Mouse (Mus musculus) hindbrain, embryonic 12.5 days (tissue): ENCODE data around the gene Ppp1r21. TPM values are rescaled to one million over a fixed set of nuclear protein-coding genes. Genes with fewer than 3 reads are reported as not detected.
A peak's percentile ranks its signal among the peaks of the same experiment; 100 is the strongest.

Source experiments
- ATAC-seq: fragments of 200-750 bp; cut with Nextera tagmentation; 2 replicates; pipeline ENCODE4 v1.8.0; 2017; ENCODE audit warnings: moderate TSS enrichment; ENCODE audit not compliant: low FRiP score
- H3K27ac ChIP-seq: fragments of 300-500 bp; sonication (generic); 2 replicates; pipeline ENCODE4 v1.5.1; 2016; ENCODE audit warnings: mild to moderate bottlenecking
- H3K27me3 ChIP-seq: fragments of 300-500 bp; sonication (generic); 2 replicates; pipeline ENCODE4 v1.6.1; 2016; ENCODE audit warnings: mild to moderate bottlenecking
- H3K36me3 ChIP-seq: fragments of 300-500 bp; sonication (generic); 2 replicates; pipeline ENCODE4 v1.6.1; 2016; ENCODE audit warnings: mild to moderate bottlenecking
- H3K4me1 ChIP-seq: fragments of 300-500 bp; sonication (generic); 2 replicates; pipeline ENCODE4 v1.6.1; 2016
- H3K4me2 ChIP-seq: fragments of 300-500 bp; sonication (generic); replicated peaks from 2 replicates; pipeline ENCODE4 v1.6.1; 2016; ENCODE audit warnings: mild to moderate bottlenecking
- H3K4me3 ChIP-seq: fragments of 300-500 bp; sonication (generic); 2 replicates; pipeline ENCODE4 v1.5.1; 2016; ENCODE audit warnings: mild to moderate bottlenecking
- H3K9ac ChIP-seq: fragments of 300-500 bp; sonication (generic); 2 replicates; pipeline ENCODE4 v1.6.1; 2016; ENCODE audit warnings: mild to moderate bottlenecking, moderate library complexity
- H3K9me3 ChIP-seq: fragments of 300-500 bp; sonication (generic); replicated peaks from 2 replicates; pipeline ENCODE4 v1.6.1; 2016; ENCODE audit warnings: mild to moderate bottlenecking
- WGBS: fragments of 180-500 bp; shearing (Covaris S2); methylation state at CpG from one replicate; pipeline ENCODE4 v1.1.7; 2016; 5-methylcytosine and 5-hydroxymethylcytosine counted together
- polyA plus RNA-seq: library from polyadenylated mRNA; unstranded; fragments of >200 nt; fragmentation: Nextera tagmentation; extraction: Ambion mirVana; gene quantifications from 2 replicates; pipeline ENCODE4 v1.2.1, GENCODE M21; 2016

Ppp1r21 gene
- 25.9 and 28.2 TPM in 2 replicates for polyA plus RNA-seq

DNA sequence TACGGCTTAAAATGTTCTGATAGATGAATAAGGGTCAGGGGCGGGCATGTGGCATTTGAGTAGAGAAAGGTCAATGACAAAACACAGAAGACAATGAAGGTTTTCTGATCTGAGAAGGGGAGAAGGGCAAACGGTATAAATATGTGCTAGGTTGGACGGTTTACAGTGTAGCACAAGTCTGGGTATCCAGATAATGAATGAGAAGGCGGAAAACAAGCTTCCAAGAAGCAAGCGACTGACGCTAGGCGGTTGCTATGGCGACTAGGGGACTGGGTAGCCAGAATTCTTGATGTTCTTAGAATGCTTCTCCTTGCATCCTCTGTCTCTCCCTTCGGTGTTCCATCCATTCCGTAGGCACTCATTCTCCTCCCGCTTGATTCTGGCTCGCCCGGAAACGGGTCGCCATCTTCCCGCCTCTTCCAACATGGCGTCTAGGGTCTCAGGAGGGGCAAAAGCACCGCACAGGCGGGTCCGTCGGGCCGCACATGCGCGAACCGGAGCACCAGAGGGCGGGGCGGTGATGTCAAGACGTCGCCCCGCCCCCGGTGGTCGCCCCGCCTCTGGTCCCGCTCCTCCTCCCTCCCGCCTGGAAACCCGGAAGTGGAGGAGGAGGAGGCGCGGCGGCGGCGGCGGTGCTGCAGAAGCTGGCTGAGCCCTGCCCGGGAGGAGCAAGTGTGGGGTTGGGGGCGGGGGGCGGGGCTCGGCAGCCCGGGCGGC, at the start of gene Ppp1r21:
Gene Ppp1r21 (plus strand): TSS at position 600 of the 717 bp plus-strand sequence.
- Histone ChIP-seq H3K27me3 (no peaks in the 10 kb centered on the region; the same call in 1 of the 2 replicates), H3K9ac (peak within 1 kb of the TSS; percentile 80), H3K36me3 (no peaks in the 10 kb centered on the region), H3K4me3 (peak within 1 kb of the TSS; percentile 67), H3K9me3 (no peaks in the 10 kb centered on the region), H3K4me1 (peaks cover 12% of the 10 kb centered on the region), H3K27ac (peak within 1 kb of the TSS; percentile 90), H3K4me2 (peak within 1 kb of the TSS; percentile 71)
- 5% methylated on average over 48 of the region's 49 CpGs for WGBS
- ATAC-seq = peak; percentile 97

DNA sequence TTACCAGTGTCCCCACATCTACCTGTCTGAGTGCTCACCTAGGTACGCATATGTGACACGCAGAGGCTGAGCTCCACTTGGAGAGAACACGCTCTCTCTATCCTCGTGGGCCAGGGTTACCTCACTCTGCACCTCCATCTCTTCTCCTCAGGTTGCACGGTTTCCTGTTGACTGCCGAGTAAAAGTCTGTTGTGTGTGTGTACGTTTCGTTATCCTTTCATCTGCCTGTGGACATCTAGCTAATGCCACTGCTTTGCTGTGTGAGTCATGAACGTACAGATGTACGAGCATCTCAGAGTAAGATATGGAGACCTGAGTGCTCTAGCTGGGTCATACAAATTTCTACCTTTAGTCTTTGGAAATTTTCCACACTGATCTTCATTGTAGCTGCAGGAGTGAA, 49.5 kb upstream of the Ppp1r21 start:
- ATAC-seq = no peak
- Histone ChIP-seq H3K36me3 (no peaks in the 10 kb centered on the region), H3K9me3 (no peaks in the 10 kb centered on the region), H3K9ac (no peak overlapping the region), H3K27me3 (no peaks in the 10 kb centered on the region), H3K4me3 (no peak overlapping the region), H3K27ac (no peak overlapping the region), H3K4me1 (no peaks in the 10 kb centered on the region), H3K4me2 (no peak overlapping the region)
- WGBS = 94% methylated on average over 10 of the region's 10 CpGs

DNA sequence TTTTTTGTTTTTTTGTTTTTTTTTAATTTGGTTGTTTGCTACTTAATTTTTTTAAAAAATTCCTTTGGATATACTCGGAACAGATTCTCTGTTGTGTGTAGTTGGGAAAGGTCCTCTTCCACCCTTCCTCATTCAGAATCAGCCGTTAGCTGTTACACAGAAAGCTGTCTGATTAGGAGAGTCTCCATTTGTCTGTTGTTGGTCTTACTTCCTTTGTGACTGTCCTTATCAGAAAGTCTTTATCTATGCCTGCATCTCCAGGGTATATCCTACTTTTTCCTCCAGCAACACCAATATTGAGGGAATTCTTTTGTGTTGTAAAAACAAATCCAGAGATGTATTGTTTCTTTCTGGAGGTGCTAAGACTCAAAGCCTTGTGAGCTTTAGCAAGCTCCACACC, 48.9 kb upstream of the Ppp1r21 start:
- no peak overlapping the region for H3K4me2 ChIP-seq
- no peaks in the 10 kb centered on the region for H3K27me3 ChIP-seq
- 87% methylated on average over 2 of the region's 2 CpGs for WGBS
- H3K36me3 ChIP-seq = no peaks in the 10 kb centered on the region
- H3K9ac ChIP-seq = no peak overlapping the region
- ATAC-seq = no peak
- no peak overlapping the region for H3K4me3 ChIP-seq
- H3K27ac ChIP-seq = no peak overlapping the region
- H3K9me3 ChIP-seq = no peaks in the 10 kb centered on the region
- H3K4me1 ChIP-seq = no peaks in the 10 kb centered on the region

DNA sequence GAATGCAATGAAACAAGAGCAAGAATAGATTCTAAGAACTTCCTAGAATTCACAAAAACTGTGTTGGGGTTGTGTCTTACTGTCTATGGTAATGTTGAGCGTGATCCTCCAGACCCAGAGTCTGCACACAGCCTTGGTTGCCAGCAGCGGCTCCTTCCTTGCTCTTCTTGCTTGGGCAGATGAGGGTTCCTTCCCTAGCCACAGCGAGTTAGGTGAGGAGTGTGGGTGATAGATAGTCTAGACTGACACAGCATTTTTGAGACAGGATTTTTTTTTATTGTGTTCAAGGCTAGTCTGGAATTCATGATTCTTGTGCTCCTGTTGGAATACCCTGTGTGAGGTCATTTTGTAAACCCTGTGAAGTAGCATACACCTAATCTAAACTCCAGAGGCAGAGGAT, 48.3 kb upstream of the Ppp1r21 start:
- 94% methylated on average over 3 of the region's 3 CpGs for WGBS
- Histone ChIP-seq H3K36me3 (peaks cover 4% of the 10 kb centered on the region), H3K27ac (no peak overlapping the region), H3K4me2 (no peak overlapping the region), H3K4me3 (no peak overlapping the region), H3K27me3 (no peaks in the 10 kb centered on the region), H3K4me1 (no peaks in the 10 kb centered on the region), H3K9me3 (no peaks in the 10 kb centered on the region), H3K9ac (no peak overlapping the region)
- no peak for ATAC-seq

DNA sequence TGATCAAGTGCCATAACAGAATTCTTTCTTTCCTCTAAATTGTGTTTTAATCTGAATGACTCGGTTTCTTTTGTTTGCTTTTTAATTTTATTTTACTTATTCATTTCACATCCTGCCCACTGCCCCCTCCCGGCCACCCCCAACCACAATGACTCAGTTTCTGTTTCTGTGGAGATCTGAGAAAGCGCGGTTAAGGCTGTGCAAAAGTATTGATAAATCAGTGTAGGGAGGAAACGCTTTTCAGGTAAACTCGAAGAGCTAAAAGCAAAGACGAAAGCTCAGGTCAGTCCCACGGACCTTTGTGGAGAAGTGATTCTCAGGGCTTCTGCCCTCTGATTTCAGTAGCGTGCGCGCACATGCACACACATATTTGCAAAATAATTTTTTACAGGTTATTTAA, 45.4 kb upstream of the Ppp1r21 start:
- no peak overlapping the region for H3K4me2 ChIP-seq
- H3K27ac ChIP-seq = no peak overlapping the region
- no peaks in the 10 kb centered on the region for H3K9me3 ChIP-seq
- ATAC-seq = no peak
- H3K9ac ChIP-seq = no peak overlapping the region
- H3K36me3 ChIP-seq = peaks cover 6% of the 10 kb centered on the region
- H3K4me3 ChIP-seq = no peak overlapping the region
- WGBS = 93% methylated on average over 11 of the region's 11 CpGs
- no peaks in the 10 kb centered on the region for H3K27me3 ChIP-seq
- no peaks in the 10 kb centered on the region for H3K4me1 ChIP-seq

DNA sequence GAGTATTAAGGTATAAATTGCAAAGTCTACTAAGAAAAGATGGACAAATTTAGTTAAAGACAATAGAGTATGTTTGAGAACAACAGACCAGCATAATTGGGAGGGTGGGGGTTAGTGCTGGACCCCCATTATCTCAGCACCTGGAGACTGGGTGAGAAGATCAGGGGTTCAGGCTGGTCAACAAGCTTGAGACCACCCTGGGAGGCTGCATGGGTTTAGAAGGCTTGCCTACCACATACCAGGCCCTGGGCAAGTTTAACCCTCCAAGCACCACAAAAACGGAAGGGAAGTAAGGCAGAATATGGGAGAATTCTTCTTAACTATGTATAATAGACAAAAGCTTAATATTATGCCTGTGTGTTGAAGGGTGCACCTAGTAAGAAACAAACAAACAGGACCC, 45.0 kb upstream of the Ppp1r21 start:
- 88% methylated on average over 1 of the region's 1 CpGs for WGBS
- no peaks in the 10 kb centered on the region for H3K27me3 ChIP-seq

DNA sequence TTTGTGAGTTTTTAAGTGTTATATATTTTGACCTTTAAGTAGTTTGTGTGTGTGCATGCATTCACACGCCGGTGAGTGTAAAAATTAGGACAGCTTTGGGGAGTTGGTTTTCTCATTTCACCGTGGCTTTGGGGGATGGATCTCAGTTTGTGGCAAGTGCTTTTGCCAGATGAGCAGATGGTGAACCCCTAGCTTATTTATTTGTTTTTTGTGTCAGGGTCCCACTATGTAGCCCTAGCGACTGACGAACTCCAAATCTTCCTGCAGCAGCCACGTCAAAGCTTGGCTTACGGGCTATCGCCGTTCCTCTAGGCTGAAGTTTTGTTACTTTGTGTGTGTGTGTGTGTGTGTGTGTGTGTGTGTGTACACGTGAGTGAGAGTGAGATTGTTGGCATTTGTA, 39.4 kb upstream of the Ppp1r21 start:
- no peak overlapping the region for H3K4me3 ChIP-seq
- ATAC-seq = no peak
- H3K9me3 ChIP-seq = no peaks in the 10 kb centered on the region
- no peak overlapping the region for H3K4me2 ChIP-seq
- no peaks in the 10 kb centered on the region for H3K27me3 ChIP-seq
- 85% methylated on average over 10 of the region's 10 CpGs for WGBS
- peaks cover 17% of the 10 kb centered on the region for H3K4me1 ChIP-seq
- H3K9ac ChIP-seq = no peak overlapping the region
- no peak overlapping the region for H3K27ac ChIP-seq
- peaks cover 6% of the 10 kb centered on the region for H3K36me3 ChIP-seq

More for the DNA sequence above, 45.0 kb upstream of the Ppp1r21 start:
- Histone ChIP-seq H3K9ac (no peak overlapping the region), H3K4me2 (no peak overlapping the region), H3K27ac (no peak overlapping the region), H3K4me3 (no peak overlapping the region), H3K9me3 (no peaks in the 10 kb centered on the region), H3K36me3 (peaks cover 6% of the 10 kb centered on the region), H3K4me1 (no peaks in the 10 kb centered on the region)
- no peak for ATAC-seq

DNA sequence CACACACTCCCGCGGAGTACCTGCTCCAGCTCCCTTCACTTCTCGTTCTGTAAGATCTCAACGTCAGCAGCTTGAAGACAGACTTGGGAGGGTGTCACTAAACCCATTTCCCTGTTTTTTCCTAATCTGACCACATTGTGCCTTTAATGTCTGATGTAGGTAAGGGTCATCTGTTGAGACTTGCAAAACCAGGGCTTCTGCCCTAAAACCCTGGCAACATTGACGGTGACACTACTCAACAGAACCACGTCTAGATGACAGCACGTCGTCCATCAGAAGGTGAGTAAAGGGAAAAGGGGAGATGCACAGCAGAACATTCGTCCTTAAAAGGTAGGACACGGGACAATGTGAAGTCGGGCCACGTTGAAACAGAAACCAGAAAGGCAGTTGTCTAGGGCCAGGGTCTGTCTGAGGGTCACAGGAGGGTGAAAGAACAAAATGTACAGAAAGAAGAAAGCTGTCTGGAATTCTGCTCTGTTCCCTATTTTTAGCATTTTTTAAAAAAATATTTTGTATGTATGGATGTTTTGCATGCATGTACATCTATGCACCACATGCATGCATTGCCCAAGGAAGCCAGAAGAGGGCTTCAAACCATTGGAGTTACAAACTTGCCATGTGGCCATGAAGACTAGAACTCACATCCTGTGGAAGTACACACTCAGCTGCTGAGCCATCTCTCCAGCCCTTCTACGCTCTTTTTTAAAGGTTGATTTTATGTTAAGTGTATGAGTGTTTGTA, 38.4 kb upstream of the Ppp1r21 start:
- H3K4me1 ChIP-seq = peaks cover 17% of the 10 kb centered on the region
- ATAC-seq = no peak
- H3K36me3 ChIP-seq = peaks cover 2% of the 10 kb centered on the region
- no peaks in the 10 kb centered on the region for H3K27me3 ChIP-seq
- WGBS = 94% methylated on average over 13 of the region's 13 CpGs
- H3K9ac ChIP-seq = no peak overlapping the region
- H3K27ac ChIP-seq = no peak overlapping the region
- no peak overlapping the region for H3K4me2 ChIP-seq
- no peaks in the 10 kb centered on the region for H3K9me3 ChIP-seq
- H3K4me3 ChIP-seq = no peak overlapping the region

DNA sequence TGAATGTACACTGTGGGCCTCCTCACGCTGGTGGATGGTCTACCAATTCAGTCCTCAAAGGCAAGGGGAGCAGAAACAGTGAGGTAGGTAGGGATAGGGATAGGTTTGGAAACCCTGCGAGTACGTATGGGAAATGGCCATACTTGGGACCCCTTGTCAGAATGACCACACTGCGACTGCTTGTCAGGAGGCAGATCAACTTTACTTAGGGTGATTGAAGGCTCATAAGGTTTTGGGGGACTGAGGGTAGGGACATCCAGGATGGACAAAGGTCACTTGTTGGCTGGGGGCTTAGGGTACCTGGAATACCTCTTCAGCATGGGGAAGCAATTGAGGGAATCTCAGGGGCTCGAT, 37.8 kb upstream of the Ppp1r21 start:
- H3K4me3 ChIP-seq = no peak overlapping the region
- no peaks in the 10 kb centered on the region for H3K36me3 ChIP-seq
- peaks cover 17% of the 10 kb centered on the region for H3K4me1 ChIP-seq
- H3K9me3 ChIP-seq = no peaks in the 10 kb centered on the region
- H3K27me3 ChIP-seq = no peaks in the 10 kb centered on the region
- ATAC-seq = no peak
- H3K4me2 ChIP-seq = no peak overlapping the region
- no peak overlapping the region for H3K9ac ChIP-seq
- no peak overlapping the region for H3K27ac ChIP-seq
- 97% methylated on average over 5 of the region's 5 CpGs for WGBS

DNA sequence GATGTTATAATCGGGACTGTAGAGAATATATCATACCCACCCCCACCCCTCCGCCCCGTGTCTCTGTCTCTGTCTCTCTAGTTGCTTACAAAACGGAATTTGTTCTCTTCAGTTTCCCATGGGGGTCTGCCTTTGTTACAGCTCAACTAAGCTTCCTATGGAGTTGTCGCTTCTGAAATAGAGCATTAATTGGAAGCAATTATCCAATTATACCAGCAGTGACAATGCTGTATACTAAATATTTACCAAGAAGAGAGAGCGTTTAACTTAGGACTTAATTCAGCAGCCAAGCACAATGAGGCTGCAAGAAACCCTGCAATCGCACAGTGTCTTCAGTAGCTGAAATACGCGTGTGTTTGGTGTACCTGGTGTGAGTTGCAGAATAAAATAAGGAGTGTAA, 36.4 kb upstream of the Ppp1r21 start:
- Histone ChIP-seq H3K36me3 (no peaks in the 10 kb centered on the region), H3K9ac (0 out of 2 replicates have a peak overlapping the region, but pooled peaks have one; percentile 36), H3K4me1 (peaks cover 17% of the 10 kb centered on the region), H3K4me3 (no peak overlapping the region), H3K27me3 (no peaks in the 10 kb centered on the region), H3K4me2 (peak overlapping the region; percentile 29), H3K9me3 (no peaks in the 10 kb centered on the region), H3K27ac (peak overlapping the region; percentile 94)
- no peak for ATAC-seq
- WGBS = 56% methylated on average over 9 of the region's 9 CpGs

DNA sequence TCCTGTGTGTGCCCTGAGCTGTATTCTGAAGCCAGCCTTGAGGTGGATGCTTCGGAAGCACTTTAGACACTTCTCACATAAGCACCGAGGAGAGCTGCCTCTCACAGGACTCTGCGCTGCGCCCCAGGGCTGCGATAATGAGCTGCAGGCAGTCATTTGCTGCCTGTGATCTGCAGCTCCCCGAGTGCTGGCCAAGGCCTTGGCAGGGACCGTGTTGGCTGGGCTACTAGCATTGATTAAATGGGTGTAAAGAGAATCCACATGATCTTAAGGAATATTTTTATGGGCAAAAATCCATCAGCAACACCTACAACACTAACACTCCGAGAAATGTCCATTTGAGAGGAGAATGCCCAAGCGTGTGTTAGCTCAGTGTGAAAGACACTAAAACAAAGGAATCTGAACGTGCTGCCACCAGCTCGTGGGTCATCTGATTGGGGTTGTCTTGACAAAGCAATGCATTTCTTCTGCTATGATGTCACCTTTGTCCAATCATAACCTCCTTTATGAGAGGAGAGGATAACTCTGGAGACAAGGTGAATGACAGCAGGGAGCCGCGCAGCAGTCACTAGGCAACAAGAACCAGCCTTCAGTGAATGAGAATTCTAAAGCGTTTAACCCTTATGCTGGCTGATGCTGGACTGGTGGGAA, 35.7 kb upstream of the Ppp1r21 start:
- H3K4me3 ChIP-seq = no peak overlapping the region
- 30% methylated on average over 14 of the region's 14 CpGs for WGBS

DNA sequence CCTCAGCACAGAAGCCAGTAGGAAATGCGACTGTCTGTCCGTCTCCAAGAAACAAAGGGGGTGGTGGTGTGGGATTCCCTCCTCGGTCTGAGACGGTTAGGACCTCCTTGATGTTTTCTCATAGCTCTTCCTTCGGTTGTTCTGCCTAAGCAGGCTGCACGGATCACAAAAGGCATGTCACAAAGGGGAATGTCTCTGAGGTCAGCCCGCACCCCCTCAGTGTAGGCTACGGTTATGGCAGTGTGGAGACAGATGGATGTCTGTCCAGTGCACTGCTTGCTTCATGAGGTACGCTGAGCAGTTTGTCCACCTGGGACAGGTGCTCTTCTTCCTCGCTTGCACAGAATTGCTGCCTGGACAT, 35.2 kb upstream of the Ppp1r21 start:
- 32% methylated on average over 10 of the region's 10 CpGs for WGBS
- Histone ChIP-seq H3K9me3 (no peaks in the 10 kb centered on the region), H3K36me3 (no peaks in the 10 kb centered on the region), H3K4me1 (peaks cover 17% of the 10 kb centered on the region), H3K27me3 (no peaks in the 10 kb centered on the region), H3K9ac (peak overlapping the region; percentile 33; the same call in 1 of the 2 replicates), H3K4me3 (no peak overlapping the region), H3K27ac (peak overlapping the region; percentile 94), H3K4me2 (peak overlapping the region; percentile 29)
- ATAC-seq = peak; percentile 53

More for the DNA sequence above, 35.7 kb upstream of the Ppp1r21 start:
- H3K4me1 ChIP-seq = peaks cover 17% of the 10 kb centered on the region
- peak overlapping the region; percentile 29 for H3K4me2 ChIP-seq
- no peaks in the 10 kb centered on the region for H3K9me3 ChIP-seq
- peak overlapping the region; percentile 36; the same call in 1 of the 2 replicates for H3K9ac ChIP-seq
- H3K27me3 ChIP-seq = no peaks in the 10 kb centered on the region
- ATAC-seq = peak; percentile 91
- peak overlapping the region; percentile 94 for H3K27ac ChIP-seq
- no peaks in the 10 kb centered on the region for H3K36me3 ChIP-seq
